Mouse (Mus musculus): ENCODE results near the gene Trp53tg5. TPM values are rescaled to one million over a fixed set of nuclear protein-coding genes. Genes with fewer than 3 reads are reported as not detected.

Trp53tg5 gene
- polyA plus RNA-seq, 1 experiment from 2014 or later: not detected

DNA sequence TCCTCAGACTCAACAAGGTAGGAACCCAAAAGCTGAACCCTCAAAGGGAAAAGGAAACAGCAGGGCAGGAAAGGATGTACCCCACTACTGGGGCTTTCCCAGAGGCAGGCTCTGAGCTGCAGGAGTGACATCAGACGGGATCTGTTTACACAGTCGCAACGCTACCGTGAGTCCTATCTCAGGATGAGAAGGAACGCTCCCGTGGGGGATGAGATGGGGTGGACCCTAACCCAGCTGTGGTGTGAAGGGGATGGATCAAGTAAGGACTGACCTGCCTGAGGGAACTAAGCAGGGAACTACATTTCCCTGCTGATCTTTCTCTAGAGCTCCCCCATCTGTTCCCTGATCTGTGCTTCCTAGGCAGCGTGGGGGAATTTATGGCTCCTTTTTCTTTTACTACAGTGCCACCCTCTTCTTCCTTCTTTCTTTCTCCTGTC lies 16.6 kb downstream of the Trp53tg5 start, which contains the start of gene Sys1:
TSS of gene Sys1 (plus strand) at position 101 of the 437 bp plus-strand sequence.
- Histone ChIP-seq H3K27me3 (ENCODE audit: control insufficient read depth, insufficient read depth, low read length) (no peaks in the 10 kb centered on the region), H3K4me1 (replicated peaks; ENCODE audit: control insufficient read depth, insufficient read depth, low read length) (peaks cover 3% of the 10 kb centered on the region; the same call in 1 of the 2 replicates), H3K27ac (ENCODE audit: low read depth, low read length) (0 out of 2 replicates have a peak within 1 kb of the TSS, but pooled peaks have one; percentile 12), H3K36me3 (ENCODE audit: control insufficient read depth, insufficient read depth, low read length) (no peaks in the 10 kb centered on the region), H3K4me3 (ENCODE audit: low read depth, low read length) (no peak within 1 kb of the TSS), H3K9me3 (ENCODE audit: control insufficient read depth, low read length) (no peaks in the 10 kb centered on the region), H3K4me2 (ENCODE audit: low read depth, low read length, severe bottlenecking) (peak within 1 kb of the TSS; percentile 36; the same call in 1 of the 2 replicates), H3K9ac (ENCODE audit: low read length) (peak within 1 kb of the TSS; percentile 49)
- DNase-seq (ENCODE audit: low spot score) (no peak), ATAC-seq (replicated peaks; ENCODE audit: low FRiP score) (no peak)
- 0% methylated on average over 7 of the region's 7 CpGs for whole genome bisulfite sequencing

DNA sequence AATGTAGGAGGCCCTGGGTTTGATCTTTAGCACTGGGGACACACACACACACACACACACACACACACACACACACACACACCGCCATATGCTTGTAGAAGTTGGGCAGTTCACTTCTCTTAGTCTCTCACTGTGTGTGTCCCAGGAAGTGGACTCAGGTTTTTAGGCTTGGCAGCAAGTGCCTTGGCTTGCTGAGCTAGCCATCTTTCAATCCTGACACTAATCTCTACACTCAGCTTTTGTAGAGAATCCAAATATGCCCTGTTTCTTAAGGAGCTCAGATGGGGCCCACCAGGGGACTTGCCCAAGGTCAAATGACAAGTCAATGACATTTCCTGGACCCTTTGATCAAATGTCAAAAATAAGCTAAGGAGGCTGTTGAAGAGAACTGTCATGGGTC lies 17.1 kb downstream of the Trp53tg5 start:
- Histone ChIP-seq H3K4me3 (ENCODE audit: low read depth, low read length) (no peak overlapping the region), H3K36me3 (ENCODE audit: control insufficient read depth, insufficient read depth, low read length) (no peaks in the 10 kb centered on the region), H3K9ac (ENCODE audit: low read length) (no peak overlapping the region), H3K4me2 (ENCODE audit: low read depth, low read length, severe bottlenecking) (peak overlapping the region; percentile 36; the same call in 1 of the 2 replicates), H3K4me1 (replicated peaks; ENCODE audit: control insufficient read depth, insufficient read depth, low read length) (no peaks in the 10 kb centered on the region; the same call in 1 of the 2 replicates), H3K27me3 (ENCODE audit: control insufficient read depth, insufficient read depth, low read length) (no peaks in the 10 kb centered on the region), H3K9me3 (ENCODE audit: control insufficient read depth, low read length) (no peaks in the 10 kb centered on the region), H3K27ac (ENCODE audit: low read depth, low read length) (0 out of 2 replicates have a peak overlapping the region, but pooled peaks have one; percentile 12)
- DNase-seq (ENCODE audit: low spot score) (no peak), ATAC-seq (replicated peaks; ENCODE audit: low FRiP score) (no peak)
- WGBS: 73% methylated on average over 1 of the region's 1 CpGs

DNA sequence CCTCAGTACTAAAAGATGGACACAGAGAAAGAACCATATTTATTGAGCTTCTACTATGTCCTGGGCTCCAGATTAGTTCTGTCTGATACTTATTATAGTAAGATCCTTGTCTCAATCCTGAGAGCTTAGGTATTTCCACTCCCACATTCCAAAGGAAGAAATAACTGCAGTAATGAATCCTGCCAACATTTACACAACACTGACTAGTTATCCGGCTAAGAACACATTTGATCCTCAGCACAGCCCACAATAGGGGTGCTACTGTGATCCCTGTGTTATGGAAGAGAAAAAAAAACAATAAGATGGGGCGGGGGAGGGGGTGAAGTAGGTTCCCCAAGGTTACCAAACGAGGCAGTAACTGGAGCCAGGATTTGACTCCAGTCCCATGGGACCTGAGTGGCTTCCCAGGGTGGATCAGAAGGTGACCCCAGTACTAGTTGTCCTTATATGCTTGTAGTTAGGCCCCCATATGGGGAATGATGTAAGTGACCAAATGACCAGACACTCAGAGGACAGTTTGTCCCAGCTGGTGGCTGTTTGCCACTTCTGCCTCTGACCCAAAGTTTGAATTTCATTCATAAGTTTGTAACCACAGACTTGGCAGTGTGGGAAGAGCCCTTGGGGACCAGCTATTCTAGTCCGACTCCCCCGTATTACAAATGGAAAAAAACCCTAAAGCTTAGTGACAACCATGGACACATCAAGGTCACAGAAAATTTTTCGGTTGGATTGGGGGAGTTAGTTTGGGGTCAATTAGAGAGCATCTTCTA lies 17.9 kb downstream of the Trp53tg5 start:
- no peaks in the 10 kb centered on the region for H3K9me3 ChIP-seq (ENCODE audit: control insufficient read depth, low read length)
- no peaks in the 10 kb centered on the region for H3K36me3 ChIP-seq (ENCODE audit: control insufficient read depth, insufficient read depth, low read length)
- no peak for DNase-seq (ENCODE audit: low spot score)
- ATAC-seq (replicated peaks; ENCODE audit: low FRiP score): no peak
- no peak overlapping the region for H3K27ac ChIP-seq (ENCODE audit: low read depth, low read length)
- no peaks in the 10 kb centered on the region for H3K27me3 ChIP-seq (ENCODE audit: control insufficient read depth, insufficient read depth, low read length)
- H3K4me1 ChIP-seq (replicated peaks; ENCODE audit: control insufficient read depth, insufficient read depth, low read length): no peaks in the 10 kb centered on the region; the same call in 1 of the 2 replicates
- no peak overlapping the region for H3K4me2 ChIP-seq (ENCODE audit: low read depth, low read length, severe bottlenecking)
- H3K9ac ChIP-seq (ENCODE audit: low read length): no peak overlapping the region
- WGBS: 79% methylated on average over 6 of the region's 6 CpGs
- H3K4me3 ChIP-seq (ENCODE audit: low read depth, low read length): no peak overlapping the region

GRCm38 (mm10) chr2:164454846-164455245 lies 18.7 kb downstream of the Trp53tg5 start:
- DNase-seq (ENCODE audit: low spot score): no peak

GRCm38 (mm10) chr2:164453887-164454500 lies 19.5 kb downstream of the Trp53tg5 start:
- Histone ChIP-seq H3K27me3 (ENCODE audit: control insufficient read depth, insufficient read depth, low read length) (no peaks in the 10 kb centered on the region), H3K4me1 (replicated peaks; ENCODE audit: control insufficient read depth, insufficient read depth, low read length) (no peaks in the 10 kb centered on the region; the same call in 1 of the 2 replicates), H3K9ac (ENCODE audit: low read length) (no peak overlapping the region), H3K27ac (ENCODE audit: low read depth, low read length) (no peak overlapping the region), H3K9me3 (ENCODE audit: control insufficient read depth, low read length) (no peaks in the 10 kb centered on the region), H3K36me3 (ENCODE audit: control insufficient read depth, insufficient read depth, low read length) (no peaks in the 10 kb centered on the region), H3K4me3 (ENCODE audit: low read depth, low read length) (no peak overlapping the region), H3K4me2 (ENCODE audit: low read depth, low read length, severe bottlenecking) (no peak overlapping the region)
- WGBS: 73% methylated on average over 7 of the region's 7 CpGs
- DNase-seq (ENCODE audit: low spot score) (no peak), ATAC-seq (replicated peaks; ENCODE audit: low FRiP score) (no peak)

More at GRCm38 (mm10) chr2:164454846-164455245, 18.7 kb downstream of the Trp53tg5 start:
- H3K9ac ChIP-seq (ENCODE audit: low read length): no peak overlapping the region
- H3K4me2 ChIP-seq (ENCODE audit: low read depth, low read length, severe bottlenecking): no peak overlapping the region
- no peak overlapping the region for H3K4me3 ChIP-seq (ENCODE audit: low read depth, low read length)
- no peaks in the 10 kb centered on the region; the same call in 1 of the 2 replicates for H3K4me1 ChIP-seq (replicated peaks; ENCODE audit: control insufficient read depth, insufficient read depth, low read length)
- ATAC-seq (replicated peaks; ENCODE audit: low FRiP score): no peak
- no peak overlapping the region for H3K27ac ChIP-seq (ENCODE audit: low read depth, low read length)
- H3K27me3 ChIP-seq (ENCODE audit: control insufficient read depth, insufficient read depth, low read length): no peaks in the 10 kb centered on the region
- 85% methylated on average over 10 of the region's 10 CpGs for WGBS
- no peaks in the 10 kb centered on the region for H3K9me3 ChIP-seq (ENCODE audit: control insufficient read depth, low read length)
- no peaks in the 10 kb centered on the region for H3K36me3 ChIP-seq (ENCODE audit: control insufficient read depth, insufficient read depth, low read length)

GRCm38 (mm10) chr2:164453047-164453757 lies 20.3 kb downstream of the Trp53tg5 start:
- no peak overlapping the region for H3K27ac ChIP-seq (ENCODE audit: low read depth, low read length)
- WGBS: 87% methylated on average over 14 of the region's 14 CpGs
- H3K4me3 ChIP-seq (ENCODE audit: low read depth, low read length): no peak overlapping the region
- no peaks in the 10 kb centered on the region for H3K27me3 ChIP-seq (ENCODE audit: control insufficient read depth, insufficient read depth, low read length)
- DNase-seq (ENCODE audit: low spot score): no peak
- ATAC-seq (replicated peaks; ENCODE audit: low FRiP score): no peak
- H3K4me2 ChIP-seq (ENCODE audit: low read depth, low read length, severe bottlenecking): no peak overlapping the region
- no peaks in the 10 kb centered on the region for H3K36me3 ChIP-seq (ENCODE audit: control insufficient read depth, insufficient read depth, low read length)
- H3K4me1 ChIP-seq (replicated peaks; ENCODE audit: control insufficient read depth, insufficient read depth, low read length): no peaks in the 10 kb centered on the region; the same call in 1 of the 2 replicates
- H3K9me3 ChIP-seq (ENCODE audit: control insufficient read depth, low read length): no peaks in the 10 kb centered on the region
- H3K9ac ChIP-seq (ENCODE audit: low read length): no peak overlapping the region

DNA sequence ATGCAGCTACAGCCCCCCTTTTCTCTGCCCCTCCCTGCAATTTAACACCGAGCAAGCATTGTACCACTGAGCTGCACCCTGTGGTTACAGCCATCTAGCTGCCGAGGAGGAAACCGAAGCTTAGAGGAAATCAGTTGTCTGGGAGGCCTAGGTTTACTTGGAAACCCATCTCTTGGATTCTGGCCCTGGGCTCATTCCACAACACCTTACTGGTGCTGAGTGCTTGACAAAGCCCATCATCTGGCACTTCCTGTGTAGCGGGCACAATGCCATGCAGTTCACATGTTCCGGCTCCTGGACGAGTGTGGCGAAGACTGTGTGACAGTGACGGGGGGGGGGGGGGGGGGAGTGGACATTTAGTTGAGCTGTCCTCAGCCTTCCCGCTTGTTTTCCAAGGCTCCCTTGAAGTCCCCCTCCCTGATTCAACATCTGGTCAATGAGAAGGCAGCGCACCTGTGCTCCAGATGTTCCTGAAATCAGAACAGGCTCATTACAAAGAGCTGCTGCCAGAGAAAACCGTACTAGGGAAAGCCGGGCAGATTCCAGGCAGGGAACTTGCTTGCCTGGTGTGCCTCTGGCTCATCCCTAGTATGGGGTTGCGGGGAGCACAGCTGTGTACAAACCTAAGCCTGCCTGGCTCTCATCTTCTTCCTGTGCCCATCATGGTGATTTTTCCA lies 21.4 kb downstream of the Trp53tg5 start:
- WGBS: 52% methylated on average over 12 of the region's 13 CpGs
- DNase-seq (ENCODE audit: low spot score): no peak

More for the DNA sequence above, 21.4 kb downstream of the Trp53tg5 start:
- no peaks in the 10 kb centered on the region for H3K9me3 ChIP-seq (ENCODE audit: control insufficient read depth, low read length)
- no peak for ATAC-seq (replicated peaks; ENCODE audit: low FRiP score)
- no peak overlapping the region for H3K9ac ChIP-seq (ENCODE audit: low read length)
- no peak overlapping the region for H3K4me2 ChIP-seq (ENCODE audit: low read depth, low read length, severe bottlenecking)
- H3K27ac ChIP-seq (ENCODE audit: low read depth, low read length): no peak overlapping the region
- no peaks in the 10 kb centered on the region for H3K27me3 ChIP-seq (ENCODE audit: control insufficient read depth, insufficient read depth, low read length)
- H3K36me3 ChIP-seq (ENCODE audit: control insufficient read depth, insufficient read depth, low read length): no peaks in the 10 kb centered on the region
- no peak overlapping the region for H3K4me3 ChIP-seq (ENCODE audit: low read depth, low read length)
- no peaks in the 10 kb centered on the region; the same call in 1 of the 2 replicates for H3K4me1 ChIP-seq (replicated peaks; ENCODE audit: control insufficient read depth, insufficient read depth, low read length)

Measured in forebrain, embryonic 11.5 days (tissue).